Mouse (Mus musculus) midbrain, embryonic 15.5 days (tissue): ENCODE data around the gene Rnf41. TPM values are rescaled to one million over a fixed set of nuclear protein-coding genes. Genes with fewer than 3 reads are reported as not detected.

Experiments
- ATAC-seq: fragments of 200-750 bp; cut with Nextera tagmentation; replicated peaks from 2 replicates; pipeline ENCODE4 v1.8.0; 2017; ENCODE audit warnings: moderate TSS enrichment
- H3K27ac ChIP-seq: fragments of 300-500 bp; sonication (generic); 2 replicates; pipeline ENCODE4 v1.5.1; 2015; ENCODE audit warnings: mild to moderate bottlenecking, inconsistent platforms
- H3K27me3 ChIP-seq: fragments of 300-500 bp; sonication (generic); replicated peaks from 2 replicates; pipeline ENCODE4 v1.6.1; 2015; ENCODE audit warnings: inconsistent platforms
- H3K36me3 ChIP-seq: fragments of 300-500 bp; sonication (generic); replicated peaks from 2 replicates; pipeline ENCODE4 v1.6.1; 2015; ENCODE audit warnings: inconsistent platforms
- H3K4me1 ChIP-seq: fragments of 300-500 bp; sonication (generic); 2 replicates; pipeline ENCODE4 v1.6.1; 2015; ENCODE audit warnings: inconsistent platforms
- H3K4me2 ChIP-seq: fragments of 300-500 bp; sonication (generic); 2 replicates; pipeline ENCODE4 v1.6.1; 2015; ENCODE audit warnings: inconsistent platforms, mild to moderate bottlenecking, moderate library complexity
- H3K4me3 ChIP-seq: fragments of 300-500 bp; sonication (generic); 2 replicates; pipeline ENCODE4 v1.5.1; 2015; ENCODE audit warnings: mild to moderate bottlenecking, inconsistent platforms
- H3K9ac ChIP-seq: fragments of 300-500 bp; sonication (generic); 2 replicates; pipeline ENCODE4 v1.6.1; 2015; ENCODE audit warnings: mild to moderate bottlenecking, inconsistent platforms
- H3K9me3 ChIP-seq: fragments of 300-500 bp; sonication (generic); 2 replicates; pipeline ENCODE4 v1.6.1; 2016; ENCODE audit warnings: inconsistent platforms
- WGBS: fragments of 180-500 bp; shearing (Covaris S2); methylation state at CpG from one replicate; pipeline ENCODE4 v1.1.7; 2015; ENCODE audit warnings: mixed read lengths; 5-methylcytosine and 5-hydroxymethylcytosine counted together
- polyA plus RNA-seq: library from polyadenylated mRNA; unstranded; fragments of >200 nt; fragmentation: Nextera tagmentation; extraction: Ambion mirVana; gene quantifications from 2 replicates; pipeline ENCODE4 v1.2.1, GENCODE M21; 2015

The Rnf41 gene
- polyA plus RNA-seq, 1 experiment from 2014 or later = 105 TPM

DNA sequence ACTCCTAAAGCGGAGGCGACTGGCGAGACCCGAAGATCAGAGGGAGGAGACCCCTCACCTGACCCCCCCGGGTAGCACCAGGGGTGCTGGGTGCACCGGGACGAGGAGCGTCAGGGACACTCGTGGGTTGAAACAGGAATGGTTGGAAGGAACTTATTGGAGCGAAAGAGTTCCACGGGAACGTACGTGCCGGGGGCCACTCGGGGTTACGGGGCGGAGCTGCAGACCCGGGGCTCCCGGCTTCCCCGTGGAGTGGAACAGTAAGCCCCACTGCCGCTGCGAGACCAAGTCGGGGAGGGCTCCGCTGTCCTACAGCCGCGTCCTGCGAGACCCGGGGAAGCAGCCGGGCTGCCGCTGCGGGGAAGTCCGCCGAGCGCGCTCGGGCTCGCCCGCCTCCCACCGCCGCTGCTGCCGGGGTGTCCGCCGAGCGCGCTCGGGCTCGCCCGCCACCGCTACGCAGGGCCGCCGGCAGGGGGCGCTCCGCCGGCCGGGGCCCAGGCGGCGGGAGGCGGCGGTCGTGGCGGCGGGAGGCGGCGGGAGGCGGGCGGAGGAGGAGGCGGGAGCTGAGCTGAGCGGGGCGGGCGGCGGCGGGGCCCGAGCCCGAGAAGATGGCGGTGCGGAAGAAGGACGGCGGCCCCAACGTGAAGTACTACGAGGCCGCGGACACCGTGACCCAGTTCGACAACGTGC is 47.4 kb downstream of the Rnf41 start, which contains the start of gene Smarcc2:
TSS of gene Smarcc2 (plus strand) at position 530 of the 690 bp plus-strand sequence.
- peak; percentile 82 for ATAC-seq
- Histone ChIP-seq H3K4me1 (peaks cover 23% of the 10 kb centered on the region), H3K27me3 (no peaks in the 10 kb centered on the region), H3K9ac (peak within 1 kb of the TSS; percentile 87), H3K4me2 (peak within 1 kb of the TSS; percentile 78), H3K9me3 (no peaks in the 10 kb centered on the region), H3K36me3 (peaks cover 14% of the 10 kb centered on the region), H3K27ac (peak within 1 kb of the TSS; percentile 96), H3K4me3 (peak within 1 kb of the TSS; percentile 62)
- WGBS = 0% methylated on average over 63 of the region's 86 CpGs

DNA sequence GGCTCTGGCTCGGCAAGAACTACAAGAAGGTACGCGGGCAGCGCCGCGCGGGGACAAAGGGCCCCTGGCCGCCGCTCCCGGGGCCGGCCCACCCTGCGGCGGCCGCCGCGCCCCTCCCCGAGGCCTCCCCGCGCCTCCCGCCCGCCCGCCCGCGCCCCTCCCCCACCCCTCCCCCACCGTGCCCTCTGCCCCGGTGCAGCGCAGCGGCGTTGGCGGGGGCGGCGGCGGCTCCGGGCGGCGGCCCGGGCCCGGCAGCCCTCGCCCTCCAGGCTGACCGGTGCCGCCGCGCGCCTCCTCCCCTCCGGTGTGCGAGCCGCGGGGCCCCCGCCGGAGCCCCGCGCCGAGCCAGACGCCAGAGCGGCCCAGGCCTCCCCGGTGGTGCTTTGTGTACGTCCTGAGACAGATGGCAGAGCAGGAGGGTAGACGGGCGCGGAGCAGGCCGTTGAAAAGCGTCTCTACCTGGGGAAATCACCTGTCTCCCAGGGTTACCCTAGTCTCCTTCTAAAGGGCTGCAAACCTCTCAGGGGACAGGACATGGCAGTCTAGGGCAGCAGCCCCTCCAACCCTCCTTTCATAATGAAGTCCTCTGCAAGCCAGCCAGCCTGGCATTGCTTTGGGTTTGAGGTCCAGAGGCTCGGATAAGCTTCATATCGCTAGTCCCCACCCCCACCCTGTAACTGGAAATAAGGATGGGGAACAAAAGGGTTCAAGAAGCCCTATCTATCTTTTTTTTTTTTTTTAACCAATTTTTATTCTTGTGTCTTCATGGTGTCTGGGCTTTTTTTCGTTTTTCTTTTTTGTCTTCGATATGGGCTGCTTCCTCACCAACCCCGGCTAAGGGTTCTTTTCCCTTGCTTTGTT is 48.2 kb downstream of the Rnf41 start:
- peak; percentile 57 for ATAC-seq
- WGBS = 2% methylated on average over 45 of the region's 67 CpGs
- H3K4me2 ChIP-seq = peak overlapping the region; percentile 78
- peak overlapping the region; percentile 87 for H3K9ac ChIP-seq
- H3K4me3 ChIP-seq = peak overlapping the region; percentile 62
- H3K36me3 ChIP-seq = peaks cover 22% of the 10 kb centered on the region
- no peaks in the 10 kb centered on the region for H3K27me3 ChIP-seq
- H3K4me1 ChIP-seq = peaks cover 23% of the 10 kb centered on the region
- H3K27ac ChIP-seq = peak overlapping the region; percentile 96
- H3K9me3 ChIP-seq = no peaks in the 10 kb centered on the region

DNA sequence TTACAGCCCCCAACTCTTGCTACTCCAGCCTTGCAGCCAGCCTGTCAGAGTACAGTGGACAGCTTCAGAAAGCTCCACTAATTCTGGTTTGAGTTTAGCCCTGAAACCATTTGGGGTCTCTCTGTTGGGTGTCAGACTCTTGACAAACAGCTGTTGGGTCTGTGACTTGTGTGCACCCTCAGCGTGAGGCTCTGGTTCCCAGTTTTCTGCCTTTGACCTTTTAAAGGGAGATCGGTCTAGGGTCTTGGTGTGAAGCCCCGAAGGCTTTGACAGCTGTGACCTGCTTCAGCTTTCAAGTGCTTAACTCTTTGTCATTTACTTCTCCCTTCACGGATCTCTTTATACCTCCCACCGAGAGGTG is 48.8 kb downstream of the Rnf41 start:
- peak overlapping the region; percentile 62 for H3K4me3 ChIP-seq
- peak overlapping the region; percentile 96 for H3K27ac ChIP-seq
- peaks cover 27% of the 10 kb centered on the region for H3K36me3 ChIP-seq
- peak overlapping the region; percentile 87 for H3K9ac ChIP-seq
- 0% methylated on average over 5 of the region's 5 CpGs for WGBS
- peaks cover 19% of the 10 kb centered on the region for H3K4me1 ChIP-seq
- H3K4me2 ChIP-seq = peak overlapping the region; percentile 78
- H3K27me3 ChIP-seq = no peaks in the 10 kb centered on the region
- no peak for ATAC-seq
- H3K9me3 ChIP-seq = no peaks in the 10 kb centered on the region

DNA sequence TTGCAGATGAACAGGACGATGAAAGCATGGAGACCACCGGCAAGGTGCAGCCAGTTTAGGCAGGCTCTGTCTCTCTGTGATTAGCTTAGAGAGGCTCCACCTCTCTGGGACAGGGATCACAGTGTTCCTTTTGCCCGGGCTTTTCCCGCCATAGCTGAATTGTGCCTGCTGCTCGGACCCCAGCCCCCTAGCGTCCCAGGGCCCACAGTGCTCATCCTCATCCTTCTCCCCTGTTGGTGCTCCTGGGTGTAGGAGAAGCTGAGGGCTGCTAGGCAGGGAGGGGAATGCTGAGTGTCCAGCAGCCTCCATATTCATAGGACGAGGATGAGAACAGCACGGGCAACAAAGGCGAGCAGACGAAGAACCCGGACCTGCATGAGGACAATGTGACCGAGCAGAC is 62.9 kb downstream of the Rnf41 start:
- no peak for ATAC-seq
- H3K27ac ChIP-seq = no peak overlapping the region
- no peaks in the 10 kb centered on the region for H3K9me3 ChIP-seq
- no peak overlapping the region for H3K4me2 ChIP-seq
- H3K9ac ChIP-seq = no peak overlapping the region
- WGBS = 89% methylated on average over 12 of the region's 12 CpGs
- no peak overlapping the region for H3K4me3 ChIP-seq
- no peaks in the 10 kb centered on the region for H3K4me1 ChIP-seq
- H3K27me3 ChIP-seq = no peaks in the 10 kb centered on the region
- peaks cover 72% of the 10 kb centered on the region for H3K36me3 ChIP-seq

GRCm38 (mm10) chr10:128486370-128486769 is 74.9 kb downstream of the Rnf41 start:
- H3K4me1 ChIP-seq = peaks cover 11% of the 10 kb centered on the region
- ATAC-seq = no peak
- 91% methylated on average over 7 of the region's 7 CpGs for WGBS
- H3K9me3 ChIP-seq = no peaks in the 10 kb centered on the region
- no peak overlapping the region for H3K4me3 ChIP-seq
- H3K9ac ChIP-seq = no peak overlapping the region
- H3K27me3 ChIP-seq = no peaks in the 10 kb centered on the region
- H3K36me3 ChIP-seq = peaks cover 86% of the 10 kb centered on the region
- no peak overlapping the region for H3K4me2 ChIP-seq
- no peak overlapping the region for H3K27ac ChIP-seq

DNA sequence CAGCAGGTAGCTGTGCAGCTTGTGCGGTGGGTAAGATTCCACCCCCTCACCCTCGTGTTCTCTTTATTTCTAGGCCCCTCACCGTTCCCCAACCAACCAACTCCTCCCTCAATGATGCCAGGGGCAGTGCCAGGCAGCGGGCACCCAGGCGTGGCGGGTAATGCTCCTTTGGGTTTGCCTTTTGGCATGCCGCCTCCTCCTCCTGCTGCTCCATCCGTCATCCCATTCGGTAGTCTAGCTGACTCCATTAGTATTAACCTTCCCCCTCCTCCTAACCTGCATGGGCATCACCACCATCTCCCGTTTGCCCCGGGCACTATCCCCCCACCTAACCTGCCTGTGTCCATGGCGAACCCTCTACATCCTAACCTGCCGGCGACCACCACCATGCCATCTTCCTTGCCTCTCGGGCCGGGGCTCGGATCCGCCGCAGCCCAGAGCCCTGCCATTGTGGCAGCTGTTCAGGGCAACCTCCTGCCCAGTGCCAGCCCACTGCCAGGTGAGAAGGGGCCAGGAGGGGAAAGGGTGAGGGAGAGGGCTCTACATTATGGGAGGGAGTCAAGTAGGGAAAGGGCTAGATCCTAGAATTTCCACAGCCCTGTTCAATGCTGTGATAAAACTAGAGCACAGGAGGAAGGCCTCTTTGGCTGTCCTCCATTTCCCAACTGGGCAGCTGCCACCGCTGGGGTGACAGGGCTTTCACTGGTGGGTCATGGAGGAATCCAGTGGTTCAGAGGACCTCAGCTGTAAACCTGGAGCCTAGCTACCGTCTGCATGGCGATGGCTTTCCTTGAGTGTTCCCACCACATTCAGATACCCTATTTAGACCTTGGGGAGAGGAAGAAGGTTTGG is 76.6 kb downstream of the Rnf41 start:
- no peak overlapping the region for H3K9ac ChIP-seq
- 94% methylated on average over 22 of the region's 22 CpGs for WGBS
- no peaks in the 10 kb centered on the region for H3K27me3 ChIP-seq
- ATAC-seq = no peak
- no peak overlapping the region for H3K4me3 ChIP-seq
- peaks cover 24% of the 10 kb centered on the region for H3K4me1 ChIP-seq
- H3K9me3 ChIP-seq = no peaks in the 10 kb centered on the region
- H3K36me3 ChIP-seq = peaks cover 71% of the 10 kb centered on the region
- no peak overlapping the region for H3K27ac ChIP-seq
- H3K4me2 ChIP-seq = no peak overlapping the region

DNA sequence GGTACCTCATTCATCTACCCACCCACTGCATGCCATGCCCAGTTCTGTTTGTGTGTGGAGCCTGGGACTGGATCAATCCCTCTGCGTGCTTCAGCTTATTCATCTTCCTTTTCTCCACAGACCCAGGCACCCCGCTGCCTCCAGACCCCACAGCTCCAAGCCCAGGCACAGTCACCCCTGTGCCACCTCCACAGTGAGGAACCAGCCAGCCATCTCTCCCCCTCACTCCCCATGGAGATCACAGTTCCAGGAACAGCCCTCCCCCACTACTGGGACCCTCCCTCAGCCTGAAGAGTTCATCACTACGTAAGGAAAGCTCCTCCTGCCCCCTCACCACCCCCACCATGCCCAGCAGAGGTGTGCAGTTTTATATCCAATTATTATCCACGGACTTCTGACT is 77.3 kb downstream of the Rnf41 start:
- Histone ChIP-seq H3K36me3 (peaks cover 64% of the 10 kb centered on the region), H3K9me3 (no peaks in the 10 kb centered on the region), H3K4me1 (peaks cover 24% of the 10 kb centered on the region), H3K4me3 (no peak overlapping the region), H3K9ac (no peak overlapping the region), H3K27ac (no peak overlapping the region), H3K27me3 (no peaks in the 10 kb centered on the region), H3K4me2 (no peak overlapping the region)
- ATAC-seq = no peak
- 83% methylated on average over 4 of the region's 4 CpGs for WGBS

GRCm38 (mm10) chr10:128489380-128489779 is 77.9 kb downstream of the Rnf41 start:
- WGBS = 61% methylated on average over 5 of the region's 5 CpGs
- Histone ChIP-seq H3K4me2 (no peak overlapping the region), H3K27me3 (no peaks in the 10 kb centered on the region)

GRCm38 (mm10) chr10:128489785-128490184 is 78.3 kb downstream of the Rnf41 start:
- no peak overlapping the region for H3K9ac ChIP-seq
- H3K27ac ChIP-seq = no peak overlapping the region
- WGBS = 59% methylated on average over 4 of the region's 4 CpGs
- H3K4me2 ChIP-seq = no peak overlapping the region
- peaks cover 27% of the 10 kb centered on the region for H3K4me1 ChIP-seq
- no peaks in the 10 kb centered on the region for H3K27me3 ChIP-seq
- peaks cover 56% of the 10 kb centered on the region for H3K36me3 ChIP-seq
- ATAC-seq = no peak
- no peak overlapping the region for H3K4me3 ChIP-seq
- H3K9me3 ChIP-seq = no peaks in the 10 kb centered on the region

More at GRCm38 (mm10) chr10:128489380-128489779, 77.9 kb downstream of the Rnf41 start:
- Histone ChIP-seq H3K9me3 (no peaks in the 10 kb centered on the region), H3K27ac (no peak overlapping the region), H3K36me3 (peaks cover 58% of the 10 kb centered on the region), H3K4me1 (peaks cover 24% of the 10 kb centered on the region), H3K4me3 (no peak overlapping the region), H3K9ac (no peak overlapping the region)
- ATAC-seq = no peak

GRCm38 (mm10) chr10:128490232-128490631 is 78.8 kb downstream of the Rnf41 start:
- H3K27me3 ChIP-seq = no peaks in the 10 kb centered on the region
- no peak overlapping the region for H3K9ac ChIP-seq
- no peak overlapping the region for H3K27ac ChIP-seq
- WGBS = 72% methylated on average over 5 of the region's 5 CpGs
- H3K4me3 ChIP-seq = no peak overlapping the region
- H3K4me1 ChIP-seq = peaks cover 31% of the 10 kb centered on the region
- peaks cover 56% of the 10 kb centered on the region for H3K36me3 ChIP-seq
- no peak for ATAC-seq
- no peak overlapping the region for H3K4me2 ChIP-seq
- H3K9me3 ChIP-seq = no peaks in the 10 kb centered on the region

GRCm38 (mm10) chr10:128490912-128491311 is 79.5 kb downstream of the Rnf41 start:
- Histone ChIP-seq H3K4me3 (no peak overlapping the region; the same call in 1 of the 2 replicates), H3K27ac (peak overlapping the region; percentile 46; the same call in 1 of the 2 replicates), H3K4me1 (peaks cover 31% of the 10 kb centered on the region), H3K9ac (no peak overlapping the region), H3K36me3 (peaks cover 49% of the 10 kb centered on the region), H3K9me3 (no peaks in the 10 kb centered on the region), H3K4me2 (peak overlapping the region; percentile 85), H3K27me3 (no peaks in the 10 kb centered on the region)
- no peak for ATAC-seq
- 49% methylated on average over 5 of the region's 5 CpGs for WGBS
